Mouse (Mus musculus): Measurements from ENCODE around the gene Afmid. TPM values are rescaled to one million over a fixed set of nuclear protein-coding genes. Genes with fewer than 3 reads are reported as not detected.

Afmid gene
- polyA plus RNA-seq, 1 experiment from 2014 or later: 2.4 TPM

DNA sequence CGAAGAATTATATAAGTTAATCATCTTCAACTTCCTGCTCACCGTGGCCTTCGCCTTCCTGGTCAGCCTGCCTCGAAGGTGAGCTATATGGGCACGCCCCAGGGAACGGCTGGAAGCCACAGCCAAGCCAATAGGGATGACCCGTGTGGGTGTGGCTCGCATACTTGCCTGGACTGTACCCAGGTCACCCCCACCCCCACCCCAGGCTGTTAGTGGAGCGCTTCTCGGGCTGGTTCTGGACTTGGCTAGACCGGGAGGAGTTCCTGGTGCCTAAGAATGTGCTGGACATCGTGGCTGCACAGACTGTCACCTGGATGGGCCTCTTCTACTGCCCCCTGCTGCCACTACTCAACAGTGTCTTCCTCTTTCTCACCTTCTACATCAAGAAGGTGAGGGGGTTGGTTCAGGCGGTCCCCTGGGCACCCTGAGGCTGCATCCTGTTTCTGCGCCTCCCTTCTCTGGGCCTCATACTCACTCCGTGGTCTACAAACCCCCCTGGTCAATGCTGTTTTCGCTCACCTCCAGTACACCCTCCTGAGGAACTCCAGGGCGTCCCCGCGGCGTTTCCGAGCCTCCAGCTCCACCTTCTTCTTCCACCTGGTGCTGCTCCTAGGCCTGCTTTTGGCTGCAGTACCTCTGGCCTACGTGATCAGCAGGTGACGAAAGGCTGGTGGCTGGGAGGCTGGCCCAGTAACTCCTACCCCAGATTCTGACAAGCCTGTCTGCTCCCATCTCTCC, 34.9 kb upstream of the Afmid start:
- peak overlapping the region; percentile 52 for H3K4me2 ChIP-seq (replicated peaks; ENCODE audit: low read depth, low read length)
- 35% methylated on average over 20 of the region's 23 CpGs for WGBS
- 0 out of 2 replicates have a peak overlapping the region, but pooled peaks have one; percentile 5 for H3K4me3 ChIP-seq (ENCODE audit: low read depth, low read length)
- H3K27ac ChIP-seq (ENCODE audit: low read length): 0 out of 2 replicates have a peak overlapping the region, but pooled peaks have one; percentile 38
- TF ChIP-seq CTCF (IDR thresholded peaks at IDR 0.05) (peak; percentile 48), EP300 (IDR thresholded peaks at IDR 0.05) (no peak)
- no peaks in the 10 kb centered on the region for H3K27me3 ChIP-seq (replicated peaks; ENCODE audit: insufficient read depth, low read length)
- peak; percentile 73 for ATAC-seq
- H3K9ac ChIP-seq (replicated peaks; ENCODE audit: low read depth): no peak overlapping the region
- no peaks in the 10 kb centered on the region for H3K36me3 ChIP-seq (ENCODE audit: insufficient read depth, low read length)
- 0 out of 2 replicates have a peak, but pooled peaks cover 2% of the 10 kb centered on the region for H3K4me1 ChIP-seq (ENCODE audit: insufficient read depth, low read depth, low read length)
- peak; percentile 70 for DNase-seq (ENCODE audit: low spot score)
- no peaks in the 10 kb centered on the region for H3K9me3 ChIP-seq (ENCODE audit: low read length)

DNA sequence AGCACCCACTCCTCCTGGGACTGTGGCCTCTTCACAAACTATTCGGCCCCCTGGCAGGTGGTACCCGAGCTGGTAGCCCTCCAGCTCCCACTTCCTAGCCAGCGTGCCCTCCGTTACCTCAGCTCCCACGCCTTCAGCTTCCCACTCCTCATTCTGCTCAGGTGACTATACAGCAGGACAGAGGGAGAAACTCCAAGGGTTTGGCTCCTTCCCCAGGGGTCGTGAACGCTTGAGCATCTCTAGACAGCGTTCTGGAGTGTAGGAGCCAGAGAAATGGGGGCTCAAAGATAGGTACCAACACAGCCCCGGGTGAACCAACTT, 34.3 kb upstream of the Afmid start:
- no peak for ATAC-seq
- WGBS: 91% methylated on average over 9 of the region's 9 CpGs

DNA sequence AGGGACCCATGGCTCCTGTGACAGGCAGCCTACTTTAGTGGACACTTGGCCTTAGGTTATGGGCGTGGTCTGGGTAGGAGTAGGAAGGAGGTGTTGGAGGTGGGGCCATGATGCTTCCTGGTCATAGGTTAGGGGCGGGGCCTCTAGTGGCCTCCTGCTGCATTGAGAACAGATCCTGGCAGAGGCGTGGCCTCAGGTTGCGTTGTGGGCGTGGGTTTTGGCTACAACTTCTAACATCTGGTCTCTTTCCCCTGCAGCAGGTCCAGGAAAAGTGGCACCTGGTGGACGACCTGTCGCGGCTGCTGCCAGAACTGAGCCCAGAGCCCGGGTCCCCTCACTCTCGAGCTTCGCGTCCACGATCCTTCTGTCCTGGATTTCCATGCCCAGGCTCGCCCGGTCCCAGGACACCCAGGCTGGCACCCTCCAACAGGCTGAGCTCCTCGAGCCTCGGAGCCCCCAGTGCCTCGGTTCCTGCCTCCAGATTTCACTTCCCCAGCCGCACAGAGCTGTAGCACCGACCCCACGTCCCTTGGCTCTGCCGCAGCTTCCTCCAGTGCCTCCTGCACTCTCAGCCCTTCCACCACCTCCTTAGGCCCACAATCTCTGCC, 33.3 kb upstream of the Afmid start:
- Histone ChIP-seq H3K36me3 (ENCODE audit: insufficient read depth, low read length) (no peaks in the 10 kb centered on the region), H3K27me3 (replicated peaks; ENCODE audit: insufficient read depth, low read length) (no peaks in the 10 kb centered on the region), H3K4me2 (replicated peaks; ENCODE audit: low read depth, low read length) (peak overlapping the region; percentile 49), H3K27ac (ENCODE audit: low read length) (peak overlapping the region; percentile 20; the same call in 1 of the 2 replicates), H3K4me1 (ENCODE audit: insufficient read depth, low read depth, low read length) (0 out of 2 replicates have a peak, but pooled peaks cover 2% of the 10 kb centered on the region), H3K9ac (replicated peaks; ENCODE audit: low read depth) (no peak overlapping the region), H3K4me3 (ENCODE audit: low read depth, low read length) (peak overlapping the region; percentile 12; the same call in 1 of the 2 replicates), H3K9me3 (ENCODE audit: low read length) (no peaks in the 10 kb centered on the region)
- no peak for TF ChIP-seq EP300 (IDR thresholded peaks at IDR 0.05)
- peak; percentile 32; the same call in 1 of the 2 replicates for TF ChIP-seq CTCF (IDR thresholded peaks at IDR 0.05)
- WGBS: 12% methylated on average over 22 of the region's 22 CpGs
- peak; percentile 89 for ATAC-seq
- DNase-seq (ENCODE audit: low spot score): peak; percentile 96

More for the DNA sequence above, 34.3 kb upstream of the Afmid start:
- no peak overlapping the region for H3K9ac ChIP-seq (replicated peaks; ENCODE audit: low read depth)
- TF ChIP-seq EP300 (IDR thresholded peaks at IDR 0.05) (no peak), CTCF (IDR thresholded peaks at IDR 0.05) (no peak)
- H3K9me3 ChIP-seq (ENCODE audit: low read length): no peaks in the 10 kb centered on the region
- H3K36me3 ChIP-seq (ENCODE audit: insufficient read depth, low read length): no peaks in the 10 kb centered on the region
- no peak overlapping the region for H3K27ac ChIP-seq (ENCODE audit: low read length)
- H3K27me3 ChIP-seq (replicated peaks; ENCODE audit: insufficient read depth, low read length): no peaks in the 10 kb centered on the region
- no peak overlapping the region for H3K4me2 ChIP-seq (replicated peaks; ENCODE audit: low read depth, low read length)
- 0 out of 2 replicates have a peak, but pooled peaks cover 2% of the 10 kb centered on the region for H3K4me1 ChIP-seq (ENCODE audit: insufficient read depth, low read depth, low read length)
- no peak for DNase-seq (ENCODE audit: low spot score)
- H3K4me3 ChIP-seq (ENCODE audit: low read depth, low read length): no peak overlapping the region

DNA sequence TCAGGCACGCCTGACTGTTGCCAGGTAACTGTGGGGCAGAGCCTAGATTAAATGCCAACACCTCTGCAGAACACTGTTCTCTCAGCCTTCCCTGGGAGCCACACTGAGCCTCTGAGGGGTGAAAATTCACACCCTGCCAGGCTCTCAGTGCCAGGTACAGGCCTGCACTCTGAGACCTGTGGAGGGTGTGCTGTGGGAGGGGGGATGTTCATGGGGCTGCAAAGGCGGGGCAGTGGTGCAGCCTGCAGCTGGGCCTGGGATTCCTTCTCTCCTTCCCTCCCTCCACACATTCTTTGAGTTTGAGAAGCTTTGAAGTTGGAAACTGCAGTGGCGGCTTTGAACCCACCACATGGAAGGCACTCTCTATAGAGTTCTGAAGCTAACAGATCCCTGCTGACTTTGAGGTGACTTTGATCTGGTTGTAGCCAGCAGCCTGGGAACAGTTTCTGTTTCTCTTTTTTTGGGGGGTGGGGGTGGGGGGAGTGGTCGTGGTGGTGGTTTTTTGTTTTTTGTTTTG, 31.6 kb upstream of the Afmid start:
- no peak overlapping the region for H3K4me2 ChIP-seq (replicated peaks; ENCODE audit: low read depth, low read length)
- H3K4me3 ChIP-seq (ENCODE audit: low read depth, low read length): no peak overlapping the region
- H3K4me1 ChIP-seq (ENCODE audit: insufficient read depth, low read depth, low read length): 0 out of 2 replicates have a peak, but pooled peaks cover 2% of the 10 kb centered on the region
- DNase-seq (ENCODE audit: low spot score): no peak
- H3K36me3 ChIP-seq (ENCODE audit: insufficient read depth, low read length): no peaks in the 10 kb centered on the region
- TF ChIP-seq CTCF (IDR thresholded peaks at IDR 0.05) (no peak), EP300 (IDR thresholded peaks at IDR 0.05) (no peak)
- no peak for ATAC-seq
- 61% methylated on average over 4 of the region's 4 CpGs for WGBS
- no peak overlapping the region for H3K9ac ChIP-seq (replicated peaks; ENCODE audit: low read depth)
- H3K27ac ChIP-seq (ENCODE audit: low read length): no peak overlapping the region
- no peaks in the 10 kb centered on the region for H3K9me3 ChIP-seq (ENCODE audit: low read length)
- no peaks in the 10 kb centered on the region for H3K27me3 ChIP-seq (replicated peaks; ENCODE audit: insufficient read depth, low read length)

DNA sequence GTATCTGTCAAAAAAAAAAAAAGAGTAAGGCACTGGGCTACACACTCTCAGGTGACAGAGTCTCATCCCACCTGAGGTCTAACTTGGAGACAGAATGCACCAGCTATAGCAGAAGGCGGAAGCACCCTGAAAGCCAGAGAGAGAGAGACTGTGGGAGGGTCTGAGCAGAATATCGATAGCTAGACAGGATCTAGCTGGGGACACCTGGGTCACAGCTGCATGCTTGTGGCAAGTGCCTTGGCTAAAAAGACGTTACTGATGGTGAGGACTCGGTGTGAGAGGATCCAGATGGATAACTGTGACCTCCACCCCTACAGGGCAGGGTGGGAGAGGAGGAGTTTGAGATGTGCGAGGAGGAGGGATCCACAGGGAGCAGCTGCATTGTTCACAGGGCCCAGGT, 28.8 kb upstream of the Afmid start:
- Histone ChIP-seq H3K27me3 (replicated peaks; ENCODE audit: insufficient read depth, low read length) (no peaks in the 10 kb centered on the region), H3K9ac (replicated peaks; ENCODE audit: low read depth) (no peak overlapping the region), H3K27ac (ENCODE audit: low read length) (no peak overlapping the region), H3K36me3 (ENCODE audit: insufficient read depth, low read length) (no peaks in the 10 kb centered on the region), H3K4me3 (ENCODE audit: low read depth, low read length) (no peak overlapping the region), H3K9me3 (ENCODE audit: low read length) (no peaks in the 10 kb centered on the region), H3K4me1 (ENCODE audit: insufficient read depth, low read depth, low read length) (no peaks in the 10 kb centered on the region), H3K4me2 (replicated peaks; ENCODE audit: low read depth, low read length) (no peak overlapping the region)
- 45% methylated on average over 5 of the region's 5 CpGs for WGBS
- DNase-seq (ENCODE audit: low spot score) (no peak), ATAC-seq (no peak)
- TF ChIP-seq EP300 (IDR thresholded peaks at IDR 0.05) (no peak), CTCF (IDR thresholded peaks at IDR 0.05) (no peak)

DNA sequence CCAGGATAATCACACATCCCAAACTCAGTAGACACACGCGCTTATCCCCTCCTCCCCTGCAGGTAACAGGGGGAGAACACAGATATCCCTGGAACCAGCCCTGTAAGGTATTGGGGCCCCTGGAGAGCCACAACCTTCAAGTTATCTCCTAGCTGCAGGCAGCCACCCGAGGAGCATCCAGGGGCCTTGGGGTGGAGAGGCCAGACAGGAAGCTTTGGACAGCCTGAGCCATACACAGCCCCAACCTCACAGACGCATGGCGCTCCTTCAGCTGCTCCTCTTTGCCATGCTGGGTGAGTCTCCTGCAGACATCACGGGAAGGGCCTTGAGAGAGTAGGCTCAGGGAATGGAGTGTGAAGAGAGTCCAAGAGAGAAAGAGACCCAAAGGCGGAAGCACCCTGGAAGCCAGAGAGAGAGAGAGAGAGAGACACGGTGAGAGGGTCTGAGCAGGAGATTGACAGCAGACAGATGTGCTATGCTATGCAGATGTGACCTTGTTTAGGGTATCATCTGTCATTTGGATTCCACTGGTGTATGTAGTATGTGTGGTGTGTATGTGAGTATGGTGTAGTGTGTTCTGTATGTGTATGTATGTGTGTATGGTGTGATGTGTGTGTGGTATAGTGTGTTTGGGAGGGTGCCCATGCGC, 28.1 kb upstream of the Afmid start, which contains the start of gene 6030468B19Rik:
TSS of gene 6030468B19Rik (plus strand) at position 150 of the 649 bp plus-strand sequence.
- 48% methylated on average over 9 of the region's 9 CpGs for WGBS
- Histone ChIP-seq H3K4me3 (ENCODE audit: low read depth, low read length) (no peak within 1 kb of the TSS), H3K4me1 (ENCODE audit: insufficient read depth, low read depth, low read length) (no peaks in the 10 kb centered on the region), H3K27me3 (replicated peaks; ENCODE audit: insufficient read depth, low read length) (no peaks in the 10 kb centered on the region), H3K9me3 (ENCODE audit: low read length) (no peaks in the 10 kb centered on the region), H3K9ac (replicated peaks; ENCODE audit: low read depth) (no peak within 1 kb of the TSS), H3K4me2 (replicated peaks; ENCODE audit: low read depth, low read length) (no peak within 1 kb of the TSS), H3K27ac (ENCODE audit: low read length) (no peak within 1 kb of the TSS), H3K36me3 (ENCODE audit: insufficient read depth, low read length) (no peaks in the 10 kb centered on the region)
- DNase-seq (ENCODE audit: low spot score): no peak
- ATAC-seq: peak; percentile 25; the same call in 1 of the 2 replicates
- no peak for TF ChIP-seq CTCF (IDR thresholded peaks at IDR 0.05)
- no peak for TF ChIP-seq EP300 (IDR thresholded peaks at IDR 0.05)

Measured in lung, postnatal 0 days (tissue).